Mouse (Mus musculus): ENCODE data around the gene Esrrb. TPM values are rescaled to one million over a fixed set of nuclear protein-coding genes. Genes with fewer than 3 reads are reported as not detected.

Esrrb gene
- total RNA-seq, 1 experiment: 120 TPM

DNA sequence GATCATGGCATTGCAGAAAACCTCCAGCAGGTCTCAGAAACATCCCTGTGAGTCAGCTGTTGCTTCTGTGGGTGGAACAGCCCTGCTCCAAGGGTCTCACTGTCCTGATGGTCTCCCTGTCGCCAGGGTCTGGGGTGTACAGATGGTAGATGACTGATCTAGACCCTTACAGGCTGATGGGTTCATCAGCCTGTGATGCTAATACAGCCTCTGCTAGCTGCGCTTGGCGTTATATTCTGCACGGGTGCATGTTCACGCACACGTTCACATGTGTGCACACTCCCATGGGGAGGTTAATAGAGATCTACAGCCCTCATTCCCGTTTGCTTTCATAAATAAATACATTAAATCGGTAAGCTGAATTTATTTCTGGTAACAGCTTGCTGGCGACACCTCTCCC is 30.2 kb upstream of the Esrrb start:
- no peak for TF ChIP-seq HCFC1 (IDR thresholded peaks at IDR 0.05; ENCODE audit: borderline replicate concordance, insufficient read depth, low read length)
- no peak for TF ChIP-seq CHD2 (IDR thresholded peaks at IDR 0.05; ENCODE audit: low read depth, low read length)
- TF ChIP-seq ZNF384 (IDR thresholded peaks at IDR 0.05; ENCODE audit: low read depth, low read length): no peak
- TF ChIP-seq MAFK (IDR thresholded peaks at IDR 0.05; ENCODE audit: insufficient read depth, low read depth, low read length): no peak
- TF ChIP-seq ZC3H11A (IDR thresholded peaks at IDR 0.05; ENCODE audit: borderline replicate concordance, low read depth, low read length): no peak
- Histone ChIP-seq H3K9me3 (ENCODE audit: control insufficient read depth, insufficient read depth, low read depth, low read length) (no peaks in the 10 kb centered on the region), H3K27ac (ENCODE audit: insufficient read depth, low read depth, low read length, poor library complexity, severe bottlenecking) (no peak overlapping the region), H3K4me1 (ENCODE audit: control insufficient read depth in 2 of 2, insufficient read depth in 2 of 2, low read length in 2 of 2, poor library complexity in 1 of 2) (peaks cover 4 to 9% of the 10 kb centered on the region in 2 experiments; a peak in 3 of 4 replicates), H3K4me3 (ENCODE audit: insufficient read depth in 1 of 2, low read depth in 1 of 2, low read length in 2 of 2, poor library complexity in 1 of 2, severe bottlenecking in 1 of 2) (no peak overlapping the region), H3K36me3 (ENCODE audit: control insufficient read depth, insufficient read depth, low read length, poor library complexity, severe bottlenecking) (no peaks in the 10 kb centered on the region), H3K9ac (ENCODE audit: insufficient read depth, low read depth, low read length, poor library complexity, severe bottlenecking) (no peak overlapping the region)
- DNase-seq (ENCODE audit: low read depth, low spot score): no peak
- in situ Hi-C loops (cut with MboI; ENCODE audit: low sequenced_read_pairs in 2 of 2, unreplicated experiment in 2 of 2): no loop called here

DNA sequence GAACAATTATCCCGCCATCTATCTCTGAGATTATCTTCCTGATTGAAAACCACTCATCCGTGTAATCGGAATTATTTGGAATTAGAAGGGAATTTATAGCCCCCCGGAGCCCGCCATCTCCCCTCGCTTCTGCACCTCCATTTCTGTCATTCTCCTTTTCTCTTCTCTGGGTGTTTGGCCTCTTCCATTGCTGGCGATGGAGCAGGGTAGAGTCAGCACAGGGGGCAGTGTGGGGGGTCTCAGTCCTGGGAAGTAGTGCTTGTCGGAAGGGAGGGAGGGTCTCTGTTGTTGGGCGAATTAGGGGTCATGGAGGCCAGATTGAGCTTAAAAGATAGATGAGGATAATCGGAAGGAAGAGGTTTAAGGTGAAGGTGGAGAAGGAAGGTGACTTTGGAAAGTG is 29.7 kb upstream of the Esrrb start:
- Histone ChIP-seq H3K27ac (ENCODE audit: insufficient read depth, low read depth, low read length, poor library complexity, severe bottlenecking) (no peak overlapping the region), H3K9ac (ENCODE audit: insufficient read depth, low read depth, low read length, poor library complexity, severe bottlenecking) (no peak overlapping the region), H3K36me3 (ENCODE audit: control insufficient read depth, insufficient read depth, low read length, poor library complexity, severe bottlenecking) (no peaks in the 10 kb centered on the region), H3K4me1 (ENCODE audit: control insufficient read depth in 2 of 2, insufficient read depth in 2 of 2, low read length in 2 of 2, poor library complexity in 1 of 2) (peaks cover 4 to 9% of the 10 kb centered on the region in 2 experiments; a peak in 3 of 4 replicates), H3K4me3 (ENCODE audit: insufficient read depth in 1 of 2, low read depth in 1 of 2, low read length in 2 of 2, poor library complexity in 1 of 2, severe bottlenecking in 1 of 2) (peak overlapping the region in 1 of 2 experiments; percentile 18; a peak in 1 of 4 replicates), H3K9me3 (ENCODE audit: control insufficient read depth, insufficient read depth, low read depth, low read length) (no peaks in the 10 kb centered on the region)
- in situ Hi-C loops (cut with MboI; ENCODE audit: low sequenced_read_pairs in 2 of 2, unreplicated experiment in 2 of 2): no loop called here
- no peak for TF ChIP-seq HCFC1 (IDR thresholded peaks at IDR 0.05; ENCODE audit: borderline replicate concordance, insufficient read depth, low read length)
- DNase-seq (ENCODE audit: low read depth, low spot score): no peak

DNA sequence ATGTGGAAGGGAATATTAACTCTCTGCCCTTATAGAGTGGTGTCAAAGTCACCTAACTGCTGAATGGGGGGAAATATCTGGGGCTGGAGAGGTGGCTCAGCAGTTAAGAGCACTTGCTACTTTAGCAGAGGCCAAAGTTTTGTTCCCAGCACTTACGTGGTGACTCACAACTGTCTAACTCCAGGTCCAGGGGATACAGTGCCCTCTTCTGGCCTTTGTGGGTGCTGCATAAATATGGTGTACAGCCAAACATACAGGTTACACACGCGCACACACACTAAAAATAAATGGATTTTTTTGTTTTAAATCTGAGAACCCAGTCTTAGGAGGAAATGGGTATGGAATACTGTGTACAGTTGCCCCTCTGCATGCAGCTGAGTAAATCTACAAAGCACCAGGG is 24.7 kb upstream of the Esrrb start:
- H3K27ac ChIP-seq (ENCODE audit: insufficient read depth, low read depth, low read length, poor library complexity, severe bottlenecking): no peak overlapping the region
- in situ Hi-C loops (cut with MboI; ENCODE audit: low sequenced_read_pairs in 2 of 2, unreplicated experiment in 2 of 2): no loop called here
- TF ChIP-seq MAFK (IDR thresholded peaks at IDR 0.05; ENCODE audit: insufficient read depth, low read depth, low read length) (no peak), ZNF384 (IDR thresholded peaks at IDR 0.05; ENCODE audit: low read depth, low read length) (no peak), CHD2 (IDR thresholded peaks at IDR 0.05; ENCODE audit: low read depth, low read length) (no peak), ZC3H11A (IDR thresholded peaks at IDR 0.05; ENCODE audit: borderline replicate concordance, low read depth, low read length) (no peak), HCFC1 (IDR thresholded peaks at IDR 0.05; ENCODE audit: borderline replicate concordance, insufficient read depth, low read length) (no peak)

DNA sequence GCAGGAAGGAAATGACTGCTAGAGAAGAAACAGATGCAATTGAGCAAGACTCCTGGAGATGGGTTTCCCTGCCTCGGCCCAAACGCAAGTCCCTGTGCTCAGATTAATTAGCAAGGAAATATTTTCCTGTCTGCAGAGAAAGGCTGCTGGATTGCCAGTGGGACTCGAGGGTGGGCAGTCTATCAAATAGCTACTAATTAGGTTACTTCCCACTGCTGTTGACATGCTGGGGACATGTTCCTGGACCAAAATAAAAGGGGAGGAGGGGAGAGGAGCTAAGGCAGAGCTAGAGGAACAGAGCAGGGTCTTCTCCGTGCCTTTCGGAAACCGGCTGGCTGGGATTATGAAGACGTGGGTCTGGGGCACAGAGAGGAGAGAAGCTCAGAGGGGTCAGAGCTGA is 24.0 kb upstream of the Esrrb start:
- Histone ChIP-seq H3K9ac (ENCODE audit: insufficient read depth, low read depth, low read length, poor library complexity, severe bottlenecking) (no peak overlapping the region), H3K27ac (ENCODE audit: insufficient read depth, low read depth, low read length, poor library complexity, severe bottlenecking) (no peak overlapping the region), H3K36me3 (ENCODE audit: control insufficient read depth, insufficient read depth, low read length, poor library complexity, severe bottlenecking) (no peaks in the 10 kb centered on the region), H3K4me1 (ENCODE audit: control insufficient read depth in 2 of 2, insufficient read depth in 2 of 2, low read length in 2 of 2, poor library complexity in 1 of 2) (no peaks in the 10 kb centered on the region), H3K4me3 (ENCODE audit: insufficient read depth in 1 of 2, low read depth in 1 of 2, low read length in 2 of 2, poor library complexity in 1 of 2, severe bottlenecking in 1 of 2) (no peak overlapping the region), H3K9me3 (ENCODE audit: control insufficient read depth, insufficient read depth, low read depth, low read length) (no peaks in the 10 kb centered on the region)
- in situ Hi-C loops (cut with MboI; ENCODE audit: low sequenced_read_pairs in 2 of 2, unreplicated experiment in 2 of 2): no loop called here
- DNase-seq (ENCODE audit: low read depth, low spot score): no peak
- TF ChIP-seq CHD2 (IDR thresholded peaks at IDR 0.05; ENCODE audit: low read depth, low read length) (no peak), ZNF384 (IDR thresholded peaks at IDR 0.05; ENCODE audit: low read depth, low read length) (no peak), HCFC1 (IDR thresholded peaks at IDR 0.05; ENCODE audit: borderline replicate concordance, insufficient read depth, low read length) (no peak)

More for the DNA sequence above, 24.7 kb upstream of the Esrrb start:
- Histone ChIP-seq H3K36me3 (ENCODE audit: control insufficient read depth, insufficient read depth, low read length, poor library complexity, severe bottlenecking) (no peaks in the 10 kb centered on the region), H3K4me1 (ENCODE audit: control insufficient read depth in 2 of 2, insufficient read depth in 2 of 2, low read length in 2 of 2, poor library complexity in 1 of 2) (no peaks in the 10 kb centered on the region), H3K9ac (ENCODE audit: insufficient read depth, low read depth, low read length, poor library complexity, severe bottlenecking) (no peak overlapping the region), H3K4me3 (ENCODE audit: insufficient read depth in 1 of 2, low read depth in 1 of 2, low read length in 2 of 2, poor library complexity in 1 of 2, severe bottlenecking in 1 of 2) (no peak overlapping the region), H3K9me3 (ENCODE audit: control insufficient read depth, insufficient read depth, low read depth, low read length) (no peaks in the 10 kb centered on the region)
- DNase-seq (ENCODE audit: low read depth, low spot score): peak; percentile 36

DNA sequence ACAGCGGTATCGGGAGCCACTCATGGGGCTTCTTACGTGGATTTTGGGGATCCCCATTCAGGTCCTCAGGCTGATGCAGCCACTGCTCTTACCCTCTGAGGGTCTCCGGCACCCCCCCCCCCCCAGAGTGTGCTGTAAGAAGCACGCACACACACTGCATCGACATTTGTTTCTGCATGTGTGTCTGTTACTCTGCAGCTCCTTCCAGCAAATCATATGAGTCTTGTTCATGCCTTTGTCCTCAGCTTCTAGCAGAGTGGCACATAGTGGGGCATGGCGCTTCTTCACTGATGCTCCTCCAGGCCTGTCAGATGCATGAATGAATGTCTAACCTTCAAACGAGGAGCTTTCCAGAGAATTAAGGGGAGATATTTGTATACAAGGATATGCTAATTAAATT is 11.4 kb upstream of the Esrrb start:
- in situ Hi-C loops (cut with MboI; ENCODE audit: low sequenced_read_pairs in 2 of 2, unreplicated experiment in 2 of 2): loop anchor here in 1 of 2 experiments (10.0 kb wide), 1 partner anchor 55 kb away; no protein-coding TSS in a partner anchor
- no peak for DNase-seq (ENCODE audit: low read depth, low spot score)
- Histone ChIP-seq H3K9me3 (ENCODE audit: control insufficient read depth, insufficient read depth, low read depth, low read length) (no peaks in the 10 kb centered on the region), H3K36me3 (ENCODE audit: control insufficient read depth, insufficient read depth, low read length, poor library complexity, severe bottlenecking) (no peaks in the 10 kb centered on the region), H3K9ac (ENCODE audit: insufficient read depth, low read depth, low read length, poor library complexity, severe bottlenecking) (no peak overlapping the region), H3K4me3 (ENCODE audit: insufficient read depth in 1 of 2, low read depth in 1 of 2, low read length in 2 of 2, poor library complexity in 1 of 2, severe bottlenecking in 1 of 2) (no peak overlapping the region), H3K4me1 (ENCODE audit: control insufficient read depth in 2 of 2, insufficient read depth in 2 of 2, low read length in 2 of 2, poor library complexity in 1 of 2) (no peaks in the 10 kb centered on the region), H3K27ac (ENCODE audit: insufficient read depth, low read depth, low read length, poor library complexity, severe bottlenecking) (no peak overlapping the region)
- TF ChIP-seq ZC3H11A (IDR thresholded peaks at IDR 0.05; ENCODE audit: borderline replicate concordance, low read depth, low read length) (no peak), HCFC1 (IDR thresholded peaks at IDR 0.05; ENCODE audit: borderline replicate concordance, insufficient read depth, low read length) (no peak), MAFK (IDR thresholded peaks at IDR 0.05; ENCODE audit: insufficient read depth, low read depth, low read length) (no peak), ZNF384 (IDR thresholded peaks at IDR 0.05; ENCODE audit: low read depth, low read length) (no peak), CHD2 (IDR thresholded peaks at IDR 0.05; ENCODE audit: low read depth, low read length) (no peak)

Measured in ES-E14 (cell line).